Mouse (Mus musculus) brain, embryonic 14.5 days (tissue): Measurements from ENCODE around the gene Apobr. TPM values are rescaled to one million over a fixed set of nuclear protein-coding genes. Genes with fewer than 3 reads are reported as not detected.
A peak's percentile ranks its signal among the peaks of the same experiment; 100 is the strongest.

ENCODE experiments used
- DNase-seq: peaks from one replicate; pipeline ENCODE4 v3.0.0-alpha.2; 2011; ENCODE audit warnings: low read depth
- CTCF ChIP-seq: fragments of 200-500 bp; IDR thresholded peaks from 2 replicates; pipeline ENCODE4 v1.5.1; 2012; ENCODE audit warnings: inconsistent platforms, mild to moderate bottlenecking, moderate library complexity, borderline replicate concordance; ENCODE audit not compliant: insufficient read depth, insufficient read length; ENCODE audit errors: extremely low read depth
- POLR2A ChIP-seq: fragments of 200-500 bp; IDR thresholded peaks from 2 replicates; pipeline ENCODE4 v1.6.1; 2012; ENCODE audit warnings: mild to moderate bottlenecking, inconsistent platforms, borderline replicate concordance; ENCODE audit not compliant: poor library complexity, insufficient read depth, insufficient read length, severe bottlenecking; ENCODE audit errors: extremely low read depth
- polyA plus RNA-seq: library from polyadenylated mRNA; depleted of rRNA; stranded (reverse); fragments of >200 nt; gene quantifications from 2 replicates; pipeline ENCODE4 v1.2.3, GENCODE M21; 2012; rRNA removed

Apobr gene
- polyA plus RNA-seq, 1 experiment: 0.38 TPM

GRCm38 (mm10) chr7:126628111-126628510 is 43.4 kb downstream of the Apobr start:
- no peak for DNase-seq
- TF ChIP-seq CTCF: no peak
- TF ChIP-seq POLR2A: no peak

- no peak for DNase-seq
- TF ChIP-seq POLR2A (no peak), CTCF (no peak)
Measured at GRCm38 (mm10) chr7:126629915-126630314, 45.2 kb downstream of the Apobr start.

GRCm38 (mm10) chr7:126630824-126631518 is 46.2 kb downstream of the Apobr start, which contains the start of gene Nupr1:
Gene Nupr1, minus strand, starts transcription at chr7:126630861.
- DNase-seq: no peak
- TF ChIP-seq POLR2A: no peak
- TF ChIP-seq CTCF: no peak

DNA sequence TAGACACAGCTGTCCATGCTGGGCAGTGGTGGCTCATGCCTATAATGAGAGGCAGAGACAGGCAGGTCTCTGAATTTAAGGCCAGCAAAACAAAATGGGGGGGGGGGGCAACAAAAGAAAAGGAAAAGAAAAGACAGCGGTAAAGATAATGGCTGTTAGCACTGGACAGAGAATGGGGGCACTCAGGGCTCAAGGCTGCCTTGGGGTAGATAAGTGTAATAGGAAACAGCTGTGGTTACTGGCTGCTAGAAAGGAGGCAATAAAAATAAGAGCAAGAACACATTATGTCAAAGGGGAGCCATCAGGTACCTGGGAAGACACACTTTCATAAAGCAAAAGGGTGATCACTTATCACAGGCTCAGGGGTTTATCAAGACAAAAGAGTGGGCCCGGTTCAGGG is 47.7 kb downstream of the Apobr start:
- no peak for TF ChIP-seq POLR2A
- no peak for TF ChIP-seq CTCF

GRCm38 (mm10) chr7:126635375-126635774 is 50.6 kb downstream of the Apobr start:
- no peak for DNase-seq

More for the DNA sequence above, 47.7 kb downstream of the Apobr start:
- DNase-seq: no peak

DNA sequence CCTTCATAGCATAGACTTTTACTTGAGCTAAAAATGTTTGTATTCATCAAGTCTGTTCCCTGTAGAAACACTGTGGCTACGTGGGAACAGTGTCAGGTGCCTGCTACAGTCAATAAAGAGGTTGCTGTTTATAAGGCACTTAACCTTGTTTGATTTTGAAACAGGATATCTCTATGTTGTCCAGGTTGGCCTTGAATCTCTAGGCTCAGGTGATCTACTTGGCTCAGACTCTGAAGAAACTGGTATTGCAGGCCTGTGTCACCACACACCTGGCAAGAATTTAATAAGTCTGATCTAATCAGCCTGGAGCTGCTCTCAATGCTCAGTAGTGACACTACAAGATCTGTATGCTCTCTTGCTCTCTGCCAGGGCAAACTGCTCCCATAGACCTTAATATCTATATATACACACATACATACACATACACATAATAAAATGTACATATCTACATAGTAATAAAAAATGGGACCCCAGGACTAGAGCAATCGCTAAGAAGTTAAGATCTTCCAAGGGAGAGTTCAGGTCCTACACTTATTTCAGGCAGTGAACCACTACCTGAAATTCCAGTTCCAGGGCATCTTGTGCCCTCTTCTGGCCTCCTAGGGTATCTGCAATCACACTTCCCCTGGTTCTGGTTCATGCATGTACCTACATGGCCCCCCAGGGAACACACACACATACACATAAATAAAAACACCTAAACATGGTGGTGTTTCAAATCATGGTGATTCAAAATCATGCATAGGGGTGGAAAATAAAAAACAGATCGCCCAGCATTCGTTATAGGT is 52.2 kb downstream of the Apobr start:
- peak; percentile 54 for DNase-seq
- TF ChIP-seq POLR2A (no peak), CTCF (peak; percentile 63; the same call in 1 of the 2 replicates)

More at GRCm38 (mm10) chr7:126635375-126635774, 50.6 kb downstream of the Apobr start:
- TF ChIP-seq CTCF (no peak), POLR2A (no peak)

Other genes starting within 250 kb of the Apobr start
- gene Lat, start 215.4 kb upstream of the Apobr start, polyA plus RNA-seq: 1.0 and 2.1 TPM in 2 replicates
- 176 and 234 TPM in 2 replicates for gene Spns1, start 207.5 kb upstream of the Apobr start, polyA plus RNA-seq
- 11.0 and 15.7 TPM in 2 replicates for gene Nfatc2ip, start 188.2 kb upstream of the Apobr start, polyA plus RNA-seq
- 0.05 and 0.06 TPM in 2 replicates for gene Cd19, start 170.1 kb upstream of the Apobr start, polyA plus RNA-seq
- gene Rabep2, start 156.2 kb upstream of the Apobr start, polyA plus RNA-seq: 22.1 and 25.2 TPM in 2 replicates
- 1.3 and 1.6 TPM in 2 replicates for gene Atp2a1, start 121.8 kb upstream of the Apobr start, polyA plus RNA-seq
- 83.6 and 86.4 TPM in 2 replicates for gene Sh2b1, start 109.5 kb upstream of the Apobr start, polyA plus RNA-seq
- gene Tufm, start 97.6 kb upstream of the Apobr start, polyA plus RNA-seq: 107 and 118 TPM in 2 replicates
- gene Atxn2l, start 81.5 kb upstream of the Apobr start, polyA plus RNA-seq: 178 and 208 TPM in 2 replicates
- 108 and 149 TPM in 2 replicates for gene Eif3c, start 18.5 kb upstream of the Apobr start, polyA plus RNA-seq
- gene Cln3, start 875 bp downstream of the Apobr start, polyA plus RNA-seq: 45.5 and 64.3 TPM in 2 replicates
- not detected in 2 replicates for gene Il27, start 10.0 kb downstream of the Apobr start, polyA plus RNA-seq
- gene Nupr1, start 45.9 kb downstream of the Apobr start, polyA plus RNA-seq: 2.7 and 3.9 TPM in 2 replicates
- gene Sgf29, start 64.4 kb downstream of the Apobr start, polyA plus RNA-seq: 61.5 and 70.4 TPM in 2 replicates
- gene Sult1a1, start 91.5 kb downstream of the Apobr start, polyA plus RNA-seq: 1.5 and 1.6 TPM in 2 replicates
- gene Bola2, start 110.5 kb downstream of the Apobr start, polyA plus RNA-seq: 39.8 and 55.6 TPM in 2 replicates
- gene Slx1b, start 110.8 kb downstream of the Apobr start, polyA plus RNA-seq: 42.9 and 64.6 TPM in 2 replicates
- 93.3 and 122 TPM in 2 replicates for gene Coro1a, start 122.8 kb downstream of the Apobr start, polyA plus RNA-seq
- gene Mapk3, start 174.7 kb downstream of the Apobr start, polyA plus RNA-seq: 224 and 233 TPM in 2 replicates
- 9.2 and 14.6 TPM in 2 replicates for gene Gdpd3, start 181.4 kb downstream of the Apobr start, polyA plus RNA-seq
- 181 and 258 TPM in 2 replicates for gene Ypel3, start 192.0 kb downstream of the Apobr start, polyA plus RNA-seq
- 1.6 and 2.3 TPM in 2 replicates for gene Tbx6, start 196.5 kb downstream of the Apobr start, polyA plus RNA-seq
- 219 and 232 TPM in 2 replicates for gene Ppp4c, start 207.6 kb downstream of the Apobr start, polyA plus RNA-seq
- 199 and 224 TPM in 2 replicates for gene Fam57b, start 212.7 kb downstream of the Apobr start, polyA plus RNA-seq
- not detected in 2 replicates for gene 4930451I11Rik, start 246.7 kb downstream of the Apobr start, polyA plus RNA-seq